Mouse (Mus musculus) brain, embryonic 14.5 days (tissue): ENCODE results near the gene Kansl1l.

ENCODE experiments used
- CTCF ChIP-seq: fragments of 200-500 bp; IDR thresholded peaks from 2 replicates; pipeline ENCODE4 v1.5.1; 2012; ENCODE audit warnings: inconsistent platforms, mild to moderate bottlenecking, moderate library complexity, borderline replicate concordance; ENCODE audit not compliant: insufficient read depth, insufficient read length; ENCODE audit errors: extremely low read depth
- POLR2A ChIP-seq: fragments of 200-500 bp; IDR thresholded peaks from 2 replicates; pipeline ENCODE4 v1.6.1; 2012; ENCODE audit warnings: mild to moderate bottlenecking, inconsistent platforms, borderline replicate concordance; ENCODE audit not compliant: poor library complexity, insufficient read depth, insufficient read length, severe bottlenecking; ENCODE audit errors: extremely low read depth

- no peak for TF ChIP-seq POLR2A
- no peak for TF ChIP-seq CTCF
These were observed 35.1 kb downstream of the Kansl1l start for GRCm38 (mm10) chr1:66782296-66782695.
